Mouse (Mus musculus) cortical plate, adult 2 months (tissue): Measurements from ENCODE around the gene Wdr49.

Experiments
- CTCF ChIP-seq: fragments of 200-500 bp; IDR thresholded peaks from 2 replicates; pipeline ENCODE4 v1.5.1; 2011; ENCODE audit warnings: mild to moderate bottlenecking, control low read depth, low read length; ENCODE audit not compliant: insufficient read depth; ENCODE audit errors: extremely low read depth
- POLR2A ChIP-seq: fragments of 200-500 bp; IDR thresholded peaks from 2 replicates; pipeline ENCODE4 v1.6.1; 2011; ENCODE audit warnings: mild to moderate bottlenecking, low read length, control low read depth; ENCODE audit not compliant: insufficient read depth; ENCODE audit errors: extremely low read depth

DNA sequence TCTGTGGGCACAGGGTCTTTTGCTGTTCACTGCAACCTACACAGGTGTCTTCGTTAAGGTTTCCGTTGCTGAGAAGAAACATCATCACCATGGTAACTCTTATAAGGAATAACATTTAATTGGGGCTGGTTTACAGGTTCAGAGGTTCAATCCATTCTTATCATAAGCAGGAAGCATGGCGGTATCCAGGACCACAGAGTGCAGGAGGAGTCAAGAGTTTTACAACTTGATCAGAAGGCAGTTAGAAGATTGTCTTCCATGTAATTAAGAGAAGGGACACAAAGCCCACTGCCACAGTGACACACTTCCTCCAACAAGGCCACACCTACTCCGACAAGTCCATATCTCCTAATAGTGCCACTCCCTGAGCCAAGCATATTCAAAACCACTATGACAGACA is 173.1 kb downstream of the Wdr49 start:
- no peak for TF ChIP-seq POLR2A
- TF ChIP-seq CTCF: no peak
